Mouse (Mus musculus) midbrain, embryonic 15.5 days (tissue): ENCODE data around the gene Cnksr3. TPM values are rescaled to one million over a fixed set of nuclear protein-coding genes. Genes with fewer than 3 reads are reported as not detected.

ENCODE experiments used
- ATAC-seq: fragments of 200-750 bp; cut with Nextera tagmentation; replicated peaks from 2 replicates; pipeline ENCODE4 v1.8.0; 2017; ENCODE audit warnings: moderate TSS enrichment
- H3K27ac ChIP-seq: fragments of 300-500 bp; sonication (generic); 2 replicates; pipeline ENCODE4 v1.5.1; 2015; ENCODE audit warnings: mild to moderate bottlenecking, inconsistent platforms
- H3K27me3 ChIP-seq: fragments of 300-500 bp; sonication (generic); replicated peaks from 2 replicates; pipeline ENCODE4 v1.6.1; 2015; ENCODE audit warnings: inconsistent platforms
- H3K36me3 ChIP-seq: fragments of 300-500 bp; sonication (generic); replicated peaks from 2 replicates; pipeline ENCODE4 v1.6.1; 2015; ENCODE audit warnings: inconsistent platforms
- H3K4me1 ChIP-seq: fragments of 300-500 bp; sonication (generic); 2 replicates; pipeline ENCODE4 v1.6.1; 2015; ENCODE audit warnings: inconsistent platforms
- H3K4me2 ChIP-seq: fragments of 300-500 bp; sonication (generic); 2 replicates; pipeline ENCODE4 v1.6.1; 2015; ENCODE audit warnings: inconsistent platforms, mild to moderate bottlenecking, moderate library complexity
- H3K4me3 ChIP-seq: fragments of 300-500 bp; sonication (generic); 2 replicates; pipeline ENCODE4 v1.5.1; 2015; ENCODE audit warnings: mild to moderate bottlenecking, inconsistent platforms
- H3K9ac ChIP-seq: fragments of 300-500 bp; sonication (generic); 2 replicates; pipeline ENCODE4 v1.6.1; 2015; ENCODE audit warnings: mild to moderate bottlenecking, inconsistent platforms
- H3K9me3 ChIP-seq: fragments of 300-500 bp; sonication (generic); 2 replicates; pipeline ENCODE4 v1.6.1; 2016; ENCODE audit warnings: inconsistent platforms
- WGBS: fragments of 180-500 bp; shearing (Covaris S2); methylation state at CpG from one replicate; pipeline ENCODE4 v1.1.7; 2015; ENCODE audit warnings: mixed read lengths; 5-methylcytosine and 5-hydroxymethylcytosine counted together
- polyA plus RNA-seq: library from polyadenylated mRNA; unstranded; fragments of >200 nt; fragmentation: Nextera tagmentation; extraction: Ambion mirVana; gene quantifications from 2 replicates; pipeline ENCODE4 v1.2.1, GENCODE M21; 2015

Gene Cnksr3
- polyA plus RNA-seq, 1 experiment from 2014 or later, result 2.1 TPM

DNA sequence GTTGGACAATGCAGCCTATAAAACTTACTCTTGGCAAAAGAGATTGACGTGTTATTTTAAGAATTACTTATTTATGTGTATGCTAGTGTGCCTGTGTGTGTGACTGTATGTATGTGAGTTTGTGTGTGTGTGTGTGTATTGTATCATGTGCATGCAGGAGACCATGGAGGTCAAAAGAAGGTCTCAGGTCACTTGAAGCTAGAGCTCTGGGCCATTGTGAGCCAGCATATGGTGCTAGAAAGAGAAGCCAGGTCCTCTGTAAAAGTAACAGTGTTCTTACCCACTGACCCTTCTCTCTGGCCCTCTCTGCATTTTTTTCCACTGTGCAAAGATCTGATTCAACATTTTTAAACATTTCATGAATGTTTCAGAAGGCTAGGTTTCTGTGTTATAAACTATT is 134.1 kb downstream of the Cnksr3 start:
- no peak overlapping the region for H3K4me3 ChIP-seq
- H3K27me3 ChIP-seq, result no peaks in the 10 kb centered on the region
- H3K4me2 ChIP-seq, result no peak overlapping the region
- H3K9me3 ChIP-seq, result no peaks in the 10 kb centered on the region
- peaks cover 4% of the 10 kb centered on the region; the same call in 1 of the 2 replicates for H3K4me1 ChIP-seq
- WGBS, result 83% methylated on average over 1 of the region's 1 CpGs
- ATAC-seq, result no peak
- H3K36me3 ChIP-seq, result no peaks in the 10 kb centered on the region
- H3K9ac ChIP-seq, result no peak overlapping the region
- H3K27ac ChIP-seq, result no peak overlapping the region

DNA sequence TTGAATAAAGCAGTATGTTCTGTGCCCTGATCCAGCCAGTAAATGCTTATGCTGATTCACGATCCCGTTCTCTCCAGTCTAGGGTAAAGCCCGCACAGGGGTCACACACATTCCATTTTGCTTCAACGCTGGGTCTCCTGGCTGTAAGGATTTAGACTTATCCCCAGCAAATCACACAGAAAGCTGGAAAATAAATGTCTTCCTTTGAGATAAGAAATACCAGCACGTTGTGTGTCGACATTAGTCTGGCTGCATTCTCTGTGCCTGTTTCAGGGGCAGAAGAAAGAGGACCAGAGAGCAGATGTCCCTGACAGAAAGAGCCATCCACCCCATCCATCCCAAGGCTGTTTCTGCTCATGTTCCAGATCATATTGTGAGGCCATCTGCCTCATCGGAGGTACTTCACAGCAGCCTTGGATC is 134.6 kb downstream of the Cnksr3 start:
- Histone ChIP-seq H3K4me1 (peaks cover 4% of the 10 kb centered on the region; the same call in 1 of the 2 replicates), H3K4me3 (no peak overlapping the region), H3K9me3 (no peaks in the 10 kb centered on the region), H3K27ac (no peak overlapping the region), H3K4me2 (no peak overlapping the region), H3K27me3 (no peaks in the 10 kb centered on the region), H3K36me3 (no peaks in the 10 kb centered on the region), H3K9ac (no peak overlapping the region)
- no peak for ATAC-seq
- 81% methylated on average over 7 of the region's 7 CpGs for WGBS

DNA sequence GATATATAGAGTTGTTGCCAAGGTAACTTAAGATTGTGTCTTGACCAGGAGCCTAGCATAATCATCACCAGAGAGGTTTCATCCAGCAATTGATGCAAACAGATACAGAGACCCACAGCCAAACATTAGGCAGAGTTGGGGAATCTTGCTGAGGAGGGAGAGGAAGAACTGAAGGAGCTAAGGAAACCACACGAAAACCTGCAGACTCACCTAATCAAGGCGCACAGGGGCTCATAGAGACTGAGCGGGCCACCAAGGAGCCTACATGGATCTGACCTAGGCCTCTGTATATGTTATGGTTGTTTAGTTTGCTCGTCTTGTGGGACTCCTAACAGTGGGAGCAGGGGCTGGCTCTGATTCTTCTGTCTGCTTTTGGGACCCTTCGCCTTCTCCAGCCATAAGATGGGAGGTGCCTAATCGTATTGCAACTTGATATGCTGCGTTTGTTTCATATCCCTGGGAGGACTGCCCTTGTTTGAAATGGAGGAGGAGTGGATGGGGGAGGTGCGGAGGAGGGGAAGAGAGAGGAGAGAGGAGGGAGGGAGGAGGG is 135.3 kb downstream of the Cnksr3 start:
- Histone ChIP-seq H3K27ac (no peak overlapping the region), H3K4me1 (peaks cover 4% of the 10 kb centered on the region; the same call in 1 of the 2 replicates), H3K4me2 (peak overlapping the region; percentile 31), H3K9me3 (no peaks in the 10 kb centered on the region), H3K27me3 (no peaks in the 10 kb centered on the region), H3K4me3 (no peak overlapping the region), H3K9ac (no peak overlapping the region), H3K36me3 (no peaks in the 10 kb centered on the region)
- ATAC-seq, result peak; percentile 57
- WGBS, result 47% methylated on average over 7 of the region's 8 CpGs

DNA sequence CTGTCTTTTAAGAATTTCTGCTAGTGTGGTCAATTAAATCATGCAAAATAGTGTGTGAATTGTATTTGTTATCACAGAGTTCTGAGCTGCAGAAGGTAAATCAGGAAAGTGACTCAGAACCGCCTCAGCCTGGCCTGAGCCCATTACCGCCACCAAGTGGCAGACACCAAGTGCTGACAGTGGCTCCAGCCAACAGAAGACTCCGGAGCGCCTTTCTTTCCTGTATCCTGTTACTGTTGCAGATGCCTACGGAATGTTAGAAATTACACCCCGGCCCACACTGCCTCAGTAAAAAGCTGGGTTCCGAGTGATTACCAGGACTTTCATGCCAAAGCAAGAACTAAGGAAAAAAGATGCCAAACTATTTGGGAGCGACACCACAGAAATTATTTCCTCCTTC is 135.8 kb downstream of the Cnksr3 start:
- Histone ChIP-seq H3K9ac (no peak overlapping the region), H3K4me3 (no peak overlapping the region), H3K27me3 (no peaks in the 10 kb centered on the region), H3K9me3 (no peaks in the 10 kb centered on the region), H3K27ac (no peak overlapping the region), H3K36me3 (no peaks in the 10 kb centered on the region), H3K4me1 (peaks cover 4% of the 10 kb centered on the region; the same call in 1 of the 2 replicates), H3K4me2 (peak overlapping the region; percentile 31)
- WGBS, result 15% methylated on average over 8 of the region's 8 CpGs
- peak; percentile 94 for ATAC-seq

DNA sequence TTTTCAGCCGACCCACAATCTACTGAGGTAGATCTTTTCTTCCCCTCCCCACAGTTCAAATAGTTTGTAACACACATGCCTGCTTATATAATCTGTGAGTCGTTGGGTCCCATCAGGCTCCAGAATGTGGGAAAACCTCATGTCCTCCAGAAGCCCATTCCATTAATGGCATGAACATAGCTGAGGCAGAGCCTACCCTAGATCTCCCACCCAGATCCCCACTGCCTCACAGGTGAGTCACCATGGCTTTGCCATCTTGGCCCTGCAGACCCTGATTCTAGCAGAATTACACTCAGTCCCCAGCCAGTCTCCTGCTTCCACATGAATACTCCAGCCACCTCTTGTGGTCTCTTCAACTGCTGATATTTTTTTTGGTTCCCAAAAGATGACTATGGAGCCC is 136.4 kb downstream of the Cnksr3 start:
- Histone ChIP-seq H3K27me3 (no peaks in the 10 kb centered on the region), H3K27ac (no peak overlapping the region), H3K4me3 (no peak overlapping the region), H3K9me3 (no peaks in the 10 kb centered on the region), H3K4me2 (no peak overlapping the region), H3K9ac (no peak overlapping the region), H3K4me1 (peaks cover 5% of the 10 kb centered on the region; the same call in 1 of the 2 replicates), H3K36me3 (no peaks in the 10 kb centered on the region)
- 0 out of 2 replicates have a peak, but pooled peaks have one; percentile 27 for ATAC-seq
- 88% methylated on average over 2 of the region's 2 CpGs for WGBS

DNA sequence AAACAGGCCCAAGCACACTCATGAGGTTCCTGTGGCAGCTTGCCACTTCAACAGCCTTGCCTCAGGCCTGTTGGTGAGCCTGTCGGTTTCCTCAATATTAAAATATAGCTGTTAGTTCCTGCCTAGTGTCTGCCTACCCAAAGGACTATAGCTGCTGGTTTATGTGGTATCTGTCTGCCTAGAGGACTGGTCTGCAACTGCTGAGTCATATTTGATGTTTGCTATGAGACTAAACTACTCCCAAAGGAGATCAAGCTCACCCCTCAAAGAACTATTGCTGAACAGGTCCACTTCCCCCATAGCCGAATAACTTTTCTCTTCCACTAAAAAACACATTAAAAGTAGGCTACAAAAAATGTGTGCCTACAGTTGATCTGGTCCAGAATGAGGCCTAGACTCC is 137.8 kb downstream of the Cnksr3 start:
- H3K9ac ChIP-seq, result no peak overlapping the region
- H3K27ac ChIP-seq, result no peak overlapping the region
- peaks cover 13% of the 10 kb centered on the region; the same call in 1 of the 2 replicates for H3K4me1 ChIP-seq

DNA sequence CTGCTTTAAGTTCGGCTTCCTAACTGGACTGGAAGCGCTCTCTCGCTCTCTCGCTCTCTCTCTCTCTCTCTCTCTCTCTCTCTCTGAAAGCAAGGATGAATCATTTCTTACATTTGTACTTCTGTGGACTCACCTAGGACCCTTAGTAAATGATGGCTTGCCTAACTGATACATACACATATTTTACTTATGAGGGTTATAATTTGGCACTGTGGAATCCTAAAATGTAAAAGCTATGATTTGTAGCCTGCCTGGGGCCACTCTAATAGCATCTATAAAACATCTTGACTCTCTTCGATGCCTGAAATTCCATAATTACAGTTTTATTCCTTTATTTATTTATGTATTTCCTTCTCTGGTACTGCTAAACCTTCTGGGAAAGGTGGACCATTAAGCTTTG is 141.1 kb downstream of the Cnksr3 start:
- Histone ChIP-seq H3K4me2 (no peak overlapping the region), H3K27ac (no peak overlapping the region), H3K9ac (no peak overlapping the region), H3K4me1 (0 out of 2 replicates have a peak, but pooled peaks cover 9% of the 10 kb centered on the region), H3K9me3 (no peaks in the 10 kb centered on the region), H3K27me3 (no peaks in the 10 kb centered on the region), H3K36me3 (no peaks in the 10 kb centered on the region), H3K4me3 (no peak overlapping the region)
- WGBS, result 83% methylated on average over 5 of the region's 5 CpGs
- ATAC-seq, result no peak

More for the DNA sequence above, 137.8 kb downstream of the Cnksr3 start:
- no peaks in the 10 kb centered on the region for H3K9me3 ChIP-seq
- no peaks in the 10 kb centered on the region for H3K27me3 ChIP-seq
- no peaks in the 10 kb centered on the region for H3K36me3 ChIP-seq
- H3K4me3 ChIP-seq, result no peak overlapping the region
- no peak overlapping the region for H3K4me2 ChIP-seq
- no peak for ATAC-seq
- WGBS, result 96% methylated on average over 2 of the region's 2 CpGs

DNA sequence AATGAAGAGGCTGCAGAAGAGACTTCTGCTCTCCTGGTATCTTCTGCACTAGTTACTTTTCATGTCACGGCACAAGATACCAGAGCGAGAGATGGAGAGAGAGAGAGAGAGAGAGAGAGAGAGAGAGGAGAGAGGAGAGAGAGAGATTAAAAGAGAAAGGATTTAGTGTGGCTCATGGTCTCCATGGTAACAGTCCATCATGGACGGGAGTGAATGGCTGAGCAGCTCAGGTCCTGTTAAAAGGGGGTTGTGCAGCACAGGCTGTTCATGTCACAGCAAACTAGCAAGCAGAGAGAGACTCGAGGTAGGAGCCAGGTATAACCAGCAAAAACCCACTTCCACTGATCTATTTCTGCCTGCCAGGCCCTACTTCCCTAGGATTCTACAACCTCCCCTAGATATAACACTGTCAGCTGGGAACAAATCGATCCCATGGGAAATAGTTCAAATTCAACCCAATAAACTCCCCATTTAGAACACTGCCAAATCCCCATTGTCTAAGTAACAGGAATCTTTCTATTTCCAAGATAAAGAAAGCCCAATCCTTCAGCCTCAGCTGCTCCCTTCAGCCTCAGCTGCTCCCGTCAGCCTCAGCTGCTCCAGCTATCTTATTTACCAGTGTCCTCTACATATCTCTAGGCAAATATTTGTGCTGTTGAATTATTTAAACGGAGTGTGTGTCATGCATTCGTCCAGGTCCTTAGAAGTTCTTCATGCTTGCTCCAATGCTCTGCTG is 141.8 kb downstream of the Cnksr3 start:
- Histone ChIP-seq H3K27me3 (no peaks in the 10 kb centered on the region), H3K27ac (0 out of 2 replicates have a peak overlapping the region, but pooled peaks have one; percentile 36), H3K4me2 (no peak overlapping the region), H3K4me3 (no peak overlapping the region), H3K9ac (no peak overlapping the region), H3K4me1 (0 out of 2 replicates have a peak, but pooled peaks cover 9% of the 10 kb centered on the region), H3K9me3 (no peaks in the 10 kb centered on the region), H3K36me3 (no peaks in the 10 kb centered on the region)
- 37% methylated on average over 8 of the region's 8 CpGs for WGBS
- peak; percentile 93 for ATAC-seq

DNA sequence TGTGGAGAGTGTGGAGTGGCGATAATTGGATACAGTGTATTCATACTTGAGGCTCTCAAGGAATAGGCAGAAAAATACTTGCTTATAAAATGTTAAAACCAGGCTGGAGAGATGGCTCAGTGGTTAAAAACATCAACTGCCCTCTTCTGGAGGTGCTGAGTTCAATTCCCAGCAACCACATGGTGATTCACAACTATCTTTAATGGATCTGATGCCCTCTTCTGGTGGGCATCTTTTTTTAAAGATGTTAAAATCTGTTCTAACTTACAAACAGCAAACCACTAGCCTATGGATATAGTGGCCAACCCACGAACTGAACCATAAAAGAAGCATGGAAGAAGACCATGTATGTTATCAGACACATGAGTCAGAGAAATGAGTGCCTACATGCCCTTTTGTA is 142.9 kb downstream of the Cnksr3 start:
- H3K9ac ChIP-seq, result no peak overlapping the region
- H3K9me3 ChIP-seq, result no peaks in the 10 kb centered on the region
- no peaks in the 10 kb centered on the region for H3K27me3 ChIP-seq
- H3K36me3 ChIP-seq, result no peaks in the 10 kb centered on the region
- 86% methylated on average over 2 of the region's 2 CpGs for WGBS
- no peak overlapping the region for H3K27ac ChIP-seq
- no peak for ATAC-seq
- 0 out of 2 replicates have a peak, but pooled peaks cover 9% of the 10 kb centered on the region for H3K4me1 ChIP-seq
- H3K4me2 ChIP-seq, result no peak overlapping the region
- H3K4me3 ChIP-seq, result no peak overlapping the region

Other genes starting within 250 kb of the Cnksr3 start
- gene Ipcef1, start 159.8 kb downstream of the Cnksr3 start, polyA plus RNA-seq, result 0.87 and 1.3 TPM in 2 replicates